Mouse (Mus musculus) bone marrow macrophage, adult 2 months (primary cell): ENCODE data around the gene Smurf2.

Experiments
- CTCF ChIP-seq: IDR thresholded peaks from 2 replicates; pipeline ENCODE4 v1.5.1; 2012; ENCODE audit warnings: low read depth, mild to moderate bottlenecking, low read length, moderate library complexity
- POLR2A ChIP-seq: IDR thresholded peaks from 2 replicates; pipeline ENCODE4 v1.6.1; 2012; ENCODE audit warnings: mild to moderate bottlenecking, low read depth, low read length, borderline replicate concordance

GRCm38 (mm10) chr11:106817808-106818207, 102.7 kb downstream of the Smurf2 start:
- TF ChIP-seq CTCF (no peak), POLR2A (no peak)
